Mouse (Mus musculus) spleen, adult 2 months (tissue): Measurements from ENCODE around the gene Top2b. TPM values are rescaled to one million over a fixed set of nuclear protein-coding genes. Genes with fewer than 3 reads are reported as not detected.

Experiments used
- DNase-seq, 2 experiments: peaks; one replicate each; pipeline versions ENCODE4 v3.0.0 to v3.0.0-alpha.2; 2012 to 2021; ENCODE audit warnings: low spot score in 2 of 2, low read depth in 1 of 2
- H3K27ac ChIP-seq: fragments of 200-500 bp; 2 replicates; pipeline ENCODE4 v1.5.1; 2012; ENCODE audit warnings: low read length, inconsistent platforms; ENCODE audit not compliant: insufficient read depth
- H3K27me3 ChIP-seq: fragments of 200-500 bp; 2 replicates; pipeline ENCODE4 v1.6.1; 2012; ENCODE audit warnings: mild to moderate bottlenecking, moderate library complexity, low read length, inconsistent platforms; ENCODE audit not compliant: control insufficient read depth, insufficient read depth
- H3K36me3 ChIP-seq: fragments of 200-500 bp; 2 replicates; pipeline ENCODE4 v1.6.1; 2012; ENCODE audit warnings: mild to moderate bottlenecking, low read length, inconsistent platforms; ENCODE audit not compliant: control insufficient read depth, insufficient read depth
- H3K4me1 ChIP-seq: fragments of 200-500 bp; 2 replicates; pipeline ENCODE4 v1.6.1; 2011; ENCODE audit warnings: inconsistent platforms; ENCODE audit not compliant: control insufficient read depth, insufficient read depth, insufficient read length
- H3K4me3 ChIP-seq: fragments of 200-500 bp; 2 replicates; pipeline ENCODE4 v1.5.1; 2011; ENCODE audit warnings: mild to moderate bottlenecking, inconsistent platforms; ENCODE audit not compliant: insufficient read depth, insufficient read length; ENCODE audit errors: extremely low read depth
- CTCF ChIP-seq: fragments of 200-500 bp; IDR thresholded peaks from 2 replicates; pipeline ENCODE4 v1.5.1; 2011; ENCODE audit warnings: mild to moderate bottlenecking, inconsistent platforms; ENCODE audit not compliant: insufficient read depth, insufficient read length, insufficient replicate concordance; ENCODE audit errors: extremely low read depth
- POLR2A ChIP-seq: fragments of 200-500 bp; IDR thresholded peaks from 2 replicates; pipeline ENCODE4 v1.6.1; 2011; ENCODE audit warnings: low read depth, low read length, inconsistent platforms
- WGBS: fragments of 180-500 bp; shearing (Covaris S2); methylation state at CpG from one replicate; pipeline ENCODE4 v1.1.7; 2018; 5-methylcytosine and 5-hydroxymethylcytosine counted together
- polyA plus RNA-seq: library from polyadenylated mRNA; depleted of rRNA; stranded (reverse); fragments of >200 nt; gene quantifications from 2 replicates; pipeline ENCODE4 v1.2.3, GENCODE M21; 2012; rRNA removed

Gene Top2b
- 4.8 and 6.7 TPM in 2 replicates for polyA plus RNA-seq

DNA sequence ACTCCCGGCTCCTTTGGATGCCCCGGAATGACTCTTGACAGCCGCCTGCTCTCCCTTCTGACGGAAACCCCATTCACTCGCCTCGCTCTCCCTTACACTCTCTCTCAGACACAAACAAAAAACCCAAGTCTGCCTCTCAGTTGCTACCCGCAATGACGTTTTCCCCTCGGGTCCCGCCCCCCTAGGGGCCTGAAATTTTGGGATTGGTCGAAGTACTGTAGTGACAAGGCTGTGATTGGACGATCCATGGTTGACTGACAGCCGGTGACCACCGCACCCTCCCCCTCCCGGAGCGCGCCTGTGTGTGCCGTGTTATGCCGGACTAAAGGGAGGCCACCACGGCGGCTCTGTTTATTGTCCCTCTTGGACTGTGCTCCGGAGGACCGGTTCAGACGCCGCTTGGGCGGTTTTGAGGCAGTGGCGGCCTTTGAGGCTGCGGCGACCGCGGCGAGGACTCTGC is at the start of gene Top2b:
Gene Top2b (plus strand): TSS at position 302 of the 460 bp plus-strand sequence.
- Histone ChIP-seq H3K4me3 (peak within 1 kb of the TSS; percentile 100), H3K36me3 (no peaks in the 10 kb centered on the region), H3K27ac (peak within 1 kb of the TSS; percentile 99), H3K27me3 (no peaks in the 10 kb centered on the region), H3K4me1 (peaks cover 3% of the 10 kb centered on the region; the same call in 1 of the 2 replicates)
- TF ChIP-seq POLR2A (peak; percentile 73), CTCF (no peak)
- WGBS = under 1% methylated on average over 32 of the region's 32 CpGs
- peak; percentile 92 to 97 for DNase-seq

DNA sequence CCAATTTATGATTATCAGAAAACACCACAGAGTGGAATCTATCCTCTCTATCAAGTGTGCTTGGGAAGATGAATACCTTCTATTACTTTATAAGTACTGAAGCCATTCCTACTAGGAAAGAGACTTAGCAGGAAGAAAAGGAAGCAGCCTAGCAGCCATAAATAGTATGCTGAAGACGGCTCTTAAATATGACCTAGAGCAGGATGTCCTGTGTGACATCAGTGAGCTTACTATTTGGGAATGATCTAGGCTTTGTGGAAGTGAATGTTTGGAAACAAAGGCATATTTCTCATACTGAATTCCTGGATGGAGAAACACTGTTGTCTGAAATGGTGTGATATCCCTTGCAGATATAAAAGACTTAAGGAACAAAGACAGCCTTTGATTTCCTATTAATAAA is 48.3 kb upstream of the Top2b start:
- whole genome bisulfite sequencing = 56% methylated on average over 1 of the region's 1 CpGs
- TF ChIP-seq POLR2A = no peak
- TF ChIP-seq CTCF = no peak
- Histone ChIP-seq H3K4me1 (no peaks in the 10 kb centered on the region), H3K36me3 (0 out of 2 replicates have a peak, but pooled peaks cover 1% of the 10 kb centered on the region), H3K27me3 (no peaks in the 10 kb centered on the region), H3K4me3 (no peak overlapping the region), H3K27ac (no peak overlapping the region)
- no peak for DNase-seq

DNA sequence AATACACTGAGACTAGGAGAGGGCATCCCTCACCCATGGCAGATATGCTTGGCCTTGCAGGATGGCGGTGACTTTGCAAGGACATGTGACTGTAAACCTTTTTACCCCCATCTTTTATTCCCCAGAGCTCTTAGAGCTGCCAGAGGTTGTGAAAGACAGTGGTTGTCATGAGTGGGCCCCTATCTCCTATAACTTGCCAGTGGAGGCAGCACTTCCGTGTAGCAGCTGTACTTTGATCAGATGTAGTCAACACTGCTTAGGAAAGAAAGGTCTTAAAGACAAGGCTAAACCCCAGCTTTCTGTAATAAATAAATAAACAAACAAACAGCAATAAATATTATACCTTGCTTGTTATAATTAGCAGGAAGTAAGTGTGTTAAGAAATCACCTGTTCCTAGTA is 45.2 kb upstream of the Top2b start:
- H3K4me1 ChIP-seq = no peaks in the 10 kb centered on the region
- 92% methylated on average over 2 of the region's 2 CpGs for WGBS
- H3K27me3 ChIP-seq = no peaks in the 10 kb centered on the region
- no peak for TF ChIP-seq CTCF
- TF ChIP-seq POLR2A = no peak
- H3K27ac ChIP-seq = no peak overlapping the region
- H3K4me3 ChIP-seq = no peak overlapping the region
- H3K36me3 ChIP-seq = no peaks in the 10 kb centered on the region
- DNase-seq = no peak

- H3K4me1 ChIP-seq = no peaks in the 10 kb centered on the region
- DNase-seq = no peak
- no peak overlapping the region for H3K27ac ChIP-seq
- TF ChIP-seq CTCF = no peak
- TF ChIP-seq POLR2A = no peak
- H3K27me3 ChIP-seq = no peaks in the 10 kb centered on the region
- H3K36me3 ChIP-seq = no peaks in the 10 kb centered on the region
- WGBS = 89% methylated on average over 4 of the region's 4 CpGs
- no peak overlapping the region for H3K4me3 ChIP-seq
Observed at GRCm38 (mm10) chr14:16324394-16324793, 40.6 kb upstream of the Top2b start.

- 48% methylated on average over 1 of the region's 1 CpGs for WGBS
- no peak for TF ChIP-seq CTCF
- TF ChIP-seq POLR2A = no peak
- no peaks in the 10 kb centered on the region for H3K4me1 ChIP-seq
- no peak for DNase-seq
- no peaks in the 10 kb centered on the region for H3K27me3 ChIP-seq
- H3K27ac ChIP-seq = no peak overlapping the region
- H3K36me3 ChIP-seq = no peaks in the 10 kb centered on the region
- no peak overlapping the region for H3K4me3 ChIP-seq
Observed at GRCm38 (mm10) chr14:16325208-16325607, 39.8 kb upstream of the Top2b start.

GRCm38 (mm10) chr14:16328531-16328930 is 36.4 kb upstream of the Top2b start:
- no peaks in the 10 kb centered on the region for H3K27me3 ChIP-seq
- no peak overlapping the region for H3K27ac ChIP-seq
- no peaks in the 10 kb centered on the region for H3K36me3 ChIP-seq
- TF ChIP-seq CTCF = no peak
- TF ChIP-seq POLR2A = no peak
- WGBS = 72% methylated on average over 2 of the region's 2 CpGs
- no peak overlapping the region for H3K4me3 ChIP-seq
- DNase-seq = no peak
- H3K4me1 ChIP-seq = no peaks in the 10 kb centered on the region

GRCm38 (mm10) chr14:16328959-16329480 is 36.0 kb upstream of the Top2b start:
- no peak for TF ChIP-seq CTCF
- TF ChIP-seq POLR2A = no peak
- Histone ChIP-seq H3K4me1 (no peaks in the 10 kb centered on the region), H3K4me3 (no peak overlapping the region), H3K27me3 (no peaks in the 10 kb centered on the region), H3K27ac (no peak overlapping the region), H3K36me3 (no peaks in the 10 kb centered on the region)
- no peak for DNase-seq
- whole genome bisulfite sequencing = 83% methylated on average over 5 of the region's 5 CpGs
